Mouse (Mus musculus) ES-E14 (cell line): Measurements from ENCODE around the gene Trdn.

ENCODE experiments used
- CHD2 ChIP-seq: IDR thresholded peaks from 2 replicates; pipeline ENCODE4 v1.6.1; 2014; ENCODE audit warnings: mild to moderate bottlenecking, low read depth, low read length, inconsistent platforms
- HCFC1 ChIP-seq: IDR thresholded peaks from 2 replicates; pipeline ENCODE4 v1.6.1; 2012; ENCODE audit warnings: low read length, inconsistent platforms, borderline replicate concordance; ENCODE audit not compliant: insufficient read depth
- ZC3H11A ChIP-seq: IDR thresholded peaks from 2 replicates; pipeline ENCODE4 v1.6.1; 2012; ENCODE audit warnings: low read depth, mild to moderate bottlenecking, inconsistent platforms, low read length, borderline replicate concordance
- ZNF384 ChIP-seq: IDR thresholded peaks from 2 replicates; pipeline ENCODE4 v1.6.1; 2012; ENCODE audit warnings: low read depth, low read length, inconsistent platforms

GRCm38 (mm10) chr10:33198257-33198656 lies 117.9 kb downstream of the Trdn start:
- TF ChIP-seq ZNF384 (no peak), HCFC1 (no peak), ZC3H11A (no peak), CHD2 (no peak)
